Mouse (Mus musculus) retina, postnatal 1 day (tissue): ENCODE measurements around the gene Sema5a.

Source experiments
- DNase-seq: peaks from one replicate; pipeline ENCODE4 v3.0.0-alpha.2; 2012

Sema5a gene

DNA sequence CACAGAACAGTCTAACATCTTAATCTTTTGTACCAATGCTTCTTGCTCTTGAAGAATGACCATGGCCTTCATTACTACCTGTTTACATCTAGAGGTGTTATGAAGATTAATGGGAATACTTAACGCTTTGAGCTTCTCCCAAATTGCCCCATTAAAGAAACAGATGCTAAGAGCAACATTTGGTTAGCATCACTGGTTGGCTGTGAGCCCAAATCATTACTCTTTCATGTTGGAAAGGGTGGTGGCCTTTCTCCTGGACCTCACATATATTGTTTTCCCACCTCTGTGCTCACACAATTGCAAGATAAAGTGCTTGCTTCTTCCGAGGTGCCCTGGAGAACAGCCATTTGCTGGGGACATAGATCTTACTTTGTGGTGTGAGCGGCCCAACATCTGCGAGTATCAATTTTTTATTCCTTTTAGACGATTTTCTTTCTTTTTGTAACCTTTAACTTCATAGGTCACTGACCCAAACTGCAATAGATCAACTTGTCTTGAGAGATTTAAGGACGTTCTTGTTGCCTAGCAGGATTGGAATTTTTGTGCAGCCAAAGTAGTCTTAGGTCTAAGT, 227.0 kb downstream of the Sema5a start:
- DNase-seq = no peak

- no peak for DNase-seq
These were observed 236.1 kb downstream of the Sema5a start for GRCm38 (mm10) chr15:32480747-32481146.

DNA sequence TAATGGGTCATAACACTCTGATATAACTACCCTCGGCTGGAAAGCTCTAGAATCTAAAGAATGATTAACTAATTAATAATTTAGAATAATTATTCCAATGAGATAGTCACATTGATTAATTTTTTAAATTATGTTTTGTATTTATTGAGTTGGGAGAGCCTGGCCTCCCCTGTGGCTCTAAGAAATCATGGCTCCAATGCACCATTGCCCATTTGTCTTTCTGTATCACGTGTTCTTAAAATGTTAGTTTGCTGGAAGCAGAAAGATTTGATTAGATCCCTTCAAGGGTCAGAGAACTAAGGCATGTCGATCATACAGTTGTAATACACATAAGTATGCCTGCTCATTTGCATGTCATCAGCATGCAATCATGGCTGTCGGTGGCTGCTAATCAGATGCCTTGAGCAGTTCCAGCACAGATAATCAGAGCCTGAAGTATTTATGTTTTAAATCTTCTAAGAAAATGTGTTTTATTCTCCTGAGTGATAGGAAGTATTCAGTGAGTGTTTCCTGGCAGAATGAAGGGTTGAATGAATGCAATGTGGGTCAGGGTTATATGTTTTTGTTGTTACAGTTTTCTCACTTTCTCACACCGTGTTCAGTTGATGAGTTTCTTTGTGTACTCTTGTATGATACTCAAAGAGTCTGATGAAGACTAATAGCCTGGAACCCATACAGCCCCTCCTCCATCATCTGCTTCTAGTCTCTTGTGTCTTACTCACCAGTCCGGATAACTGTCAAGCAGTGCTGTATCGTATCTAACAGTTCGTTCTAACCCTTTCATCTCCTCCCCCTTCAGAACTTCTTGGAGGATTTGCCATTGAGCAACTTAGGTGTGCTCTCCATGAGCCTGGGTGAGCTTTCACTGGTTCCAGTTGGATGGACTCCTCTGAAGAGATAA, 240.7 kb downstream of the Sema5a start:
- DNase-seq = no peak

- no peak for DNase-seq
These were observed 243.4 kb downstream of the Sema5a start for GRCm38 (mm10) chr15:32487968-32488367.

DNA sequence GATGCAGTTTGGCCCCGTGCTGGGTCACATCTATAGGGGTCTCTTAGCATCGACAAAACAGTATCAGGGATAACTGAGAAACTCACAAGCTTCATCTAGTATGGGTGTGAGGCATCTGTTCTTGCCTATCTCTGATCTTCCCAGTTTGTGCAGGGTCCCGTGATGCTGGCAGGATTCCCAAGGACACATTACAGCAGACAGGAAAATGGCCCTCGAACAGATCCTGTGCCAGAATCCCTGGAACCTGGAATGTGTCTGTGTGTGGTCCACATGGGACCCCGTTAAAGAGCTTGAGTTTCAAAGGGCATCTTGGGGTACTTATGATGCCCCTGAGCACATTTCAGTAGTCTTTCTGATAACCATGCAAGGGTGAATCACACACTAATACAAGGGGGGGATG, 249.6 kb downstream of the Sema5a start:
- no peak for DNase-seq

GRCm38 (mm10) chr15:32494899-32495298, 250.3 kb downstream of the Sema5a start:
- DNase-seq = no peak

GRCm38 (mm10) chr15:32496880-32497279, 252.3 kb downstream of the Sema5a start:
- no peak for DNase-seq

DNA sequence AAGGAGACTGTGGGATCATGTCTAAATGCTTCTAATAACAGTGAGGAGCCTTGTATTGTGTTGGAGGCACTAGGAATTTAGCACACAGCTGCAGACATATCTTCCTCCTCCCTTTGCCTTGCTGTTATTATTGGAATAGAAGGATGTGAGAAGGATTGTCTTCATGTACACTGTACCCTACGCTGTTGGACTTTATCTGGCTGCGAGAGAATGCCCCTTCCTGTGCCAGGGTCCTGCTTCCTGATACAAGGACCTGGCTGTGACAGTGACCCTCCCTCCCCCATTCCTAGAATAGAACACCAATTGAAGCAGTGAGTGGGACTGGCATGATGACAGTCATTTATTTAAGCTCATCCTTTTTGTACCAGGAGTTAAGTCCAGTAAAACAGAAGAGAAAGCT, 261.3 kb downstream of the Sema5a start:
- DNase-seq = no peak

DNA sequence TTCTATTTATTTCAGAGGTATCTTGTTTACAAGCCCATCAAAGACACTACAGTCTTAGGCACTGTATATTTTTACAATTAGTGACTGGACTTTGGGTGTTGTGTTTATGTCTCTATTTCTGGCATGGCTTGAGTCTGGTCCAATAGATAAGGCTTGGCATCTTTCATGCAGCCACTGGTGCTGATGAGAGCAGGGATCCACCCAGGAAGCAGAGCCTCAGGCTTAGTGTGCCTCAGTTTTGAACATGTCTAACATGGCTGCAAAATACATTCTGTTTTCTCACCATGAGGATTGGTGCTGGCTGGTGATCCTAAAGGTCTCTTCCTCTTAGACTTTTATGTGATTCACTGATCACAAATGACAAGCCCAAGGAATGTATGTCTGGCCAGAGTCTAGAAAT, 263.7 kb downstream of the Sema5a start:
- no peak for DNase-seq

GRCm38 (mm10) chr15:32514877-32515276, 270.3 kb downstream of the Sema5a start:
- DNase-seq = no peak

DNA sequence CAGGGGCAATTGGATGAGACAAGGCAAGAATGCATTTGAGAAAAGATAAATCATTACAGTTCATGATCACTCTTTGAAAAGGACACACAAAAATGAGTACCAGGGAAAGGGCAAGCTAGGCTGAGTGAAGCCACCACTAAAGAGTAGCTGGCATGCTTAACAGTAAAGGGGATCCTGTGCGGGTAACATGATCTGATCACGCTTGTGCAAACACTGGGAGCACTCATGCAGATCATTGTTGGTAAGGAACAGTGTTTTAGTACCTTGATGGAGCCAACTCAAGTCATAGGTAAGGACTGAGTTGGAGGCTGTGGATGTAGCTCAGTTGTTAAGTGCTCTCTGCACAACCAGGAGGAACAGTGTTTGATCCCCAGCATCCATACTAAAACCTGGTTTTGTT, 273.3 kb downstream of the Sema5a start:
- no peak for DNase-seq

DNA sequence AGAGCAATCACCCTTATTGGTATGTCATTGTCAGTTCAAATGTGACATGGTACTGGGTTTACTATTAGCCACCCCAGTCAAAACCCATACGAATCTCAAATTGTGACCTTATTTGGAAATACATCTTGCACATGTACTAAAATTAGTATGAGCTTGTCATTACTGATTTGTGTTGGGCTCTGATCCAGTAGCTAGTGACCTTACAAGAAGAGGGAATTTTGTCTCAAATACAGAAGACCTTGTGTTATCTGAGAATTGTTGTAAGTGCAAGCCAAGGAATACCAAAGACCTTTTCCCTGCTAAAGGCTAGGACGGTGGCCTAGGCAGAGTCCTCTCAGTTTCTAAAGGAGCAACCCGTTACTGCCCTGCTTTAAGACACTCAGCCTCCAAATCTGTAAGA, 287.9 kb downstream of the Sema5a start:
- DNase-seq = peak; percentile 16

- peak; percentile 48 for DNase-seq
These were observed 289.0 kb downstream of the Sema5a start for GRCm38 (mm10) chr15:32533541-32534080.

GRCm38 (mm10) chr15:32536755-32537503, 292.3 kb downstream of the Sema5a start:
- DNase-seq = no peak

DNA sequence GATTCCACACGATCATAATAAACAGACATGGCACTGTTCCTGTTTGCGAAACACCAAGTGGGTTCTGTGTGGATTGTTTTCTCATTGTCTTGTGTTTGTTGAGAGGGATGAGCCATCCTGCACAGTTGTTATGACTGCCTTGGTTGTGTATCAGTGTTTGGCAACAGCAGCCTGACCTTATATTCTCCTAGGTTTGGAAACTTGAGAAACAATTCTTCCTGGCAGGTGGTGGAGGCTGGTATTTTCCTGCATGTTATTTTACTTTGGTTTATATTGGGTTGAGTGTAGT, 292.8 kb downstream of the Sema5a start:
- no peak for DNase-seq

GRCm38 (mm10) chr15:32538092-32538491, 293.5 kb downstream of the Sema5a start:
- no peak for DNase-seq

GRCm38 (mm10) chr15:32542746-32543145, 298.1 kb downstream of the Sema5a start:
- DNase-seq = no peak

GRCm38 (mm10) chr15:32543181-32543580, 298.6 kb downstream of the Sema5a start:
- peak; percentile 55 for DNase-seq

DNA sequence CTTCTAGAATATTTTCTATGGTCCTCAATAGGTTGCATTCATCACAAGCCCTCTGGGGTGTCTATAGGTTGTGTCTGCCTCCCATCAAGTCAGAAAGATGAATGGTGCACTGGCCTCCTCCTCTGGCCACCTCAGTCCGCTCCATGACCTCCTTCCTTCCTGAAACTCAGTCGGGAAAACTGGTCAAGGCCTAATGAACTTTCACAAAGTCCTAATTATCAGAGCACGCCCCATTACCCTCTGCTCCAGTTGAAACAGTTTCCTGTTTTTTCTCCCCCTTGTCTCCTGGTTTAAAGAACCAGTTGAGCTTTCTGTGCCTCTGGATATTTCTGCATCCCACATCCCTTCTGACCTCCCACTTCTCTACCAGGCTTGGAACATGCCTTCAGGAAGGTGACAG, 300.8 kb downstream of the Sema5a start:
- DNase-seq = peak; percentile 85

DNA sequence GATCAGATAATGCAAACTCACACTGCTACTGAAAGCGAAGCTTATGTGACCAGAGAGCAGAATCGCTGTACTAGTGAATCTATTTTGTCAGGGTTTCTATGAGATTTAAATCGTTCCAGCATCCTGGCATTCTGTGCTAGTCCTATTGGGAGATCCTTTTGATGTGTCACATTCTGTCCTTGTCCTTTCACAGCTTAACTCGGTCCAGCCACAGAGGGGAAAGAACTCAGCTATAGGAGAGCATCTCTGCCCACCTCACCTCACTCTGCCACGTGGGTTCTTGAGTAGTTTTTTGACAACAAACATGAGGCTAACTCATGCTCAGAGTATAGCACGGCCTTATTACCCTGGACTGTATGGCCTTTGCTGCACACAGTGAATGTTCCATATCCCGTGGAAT, 302.1 kb downstream of the Sema5a start:
- no peak for DNase-seq

- DNase-seq = no peak
These were observed 314.3 kb downstream of the Sema5a start for GRCm38 (mm10) chr15:32558925-32559324.

DNA sequence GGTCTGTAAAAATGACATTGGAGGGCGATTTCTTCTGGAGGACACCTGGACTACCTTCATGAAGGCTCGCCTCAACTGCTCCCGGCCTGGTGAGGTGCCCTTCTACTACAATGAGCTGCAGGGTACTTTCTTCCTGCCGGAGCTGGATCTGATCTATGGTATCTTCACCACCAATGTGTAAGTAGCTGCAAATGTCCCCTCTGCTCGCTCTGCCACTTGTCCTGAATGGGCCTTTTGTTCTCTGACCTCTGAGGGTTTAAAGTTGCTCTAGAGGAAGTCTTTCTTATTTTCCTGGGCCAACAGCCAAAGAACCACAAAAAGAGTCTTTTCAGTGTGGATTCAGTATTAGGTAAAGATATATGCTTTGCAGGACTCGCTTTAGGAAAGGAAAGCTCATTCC, 318.0 kb downstream of the Sema5a start:
- no peak for DNase-seq

GRCm38 (mm10) chr15:32568181-32568857, 323.7 kb downstream of the Sema5a start:
- DNase-seq = peak; percentile 69
